Mouse (Mus musculus) thymus, adult 2 months (tissue): ENCODE results near the gene Glt1d1. TPM values are rescaled to one million over a fixed set of nuclear protein-coding genes. Genes with fewer than 3 reads are reported as not detected.

Experiments
- DNase-seq: peaks from one replicate; pipeline ENCODE4 v3.0.0; 2021
- H3K27ac ChIP-seq: fragments of 200-500 bp; 2 replicates; pipeline ENCODE4 v1.5.1; 2012; ENCODE audit warnings: low read length, control low read depth; ENCODE audit not compliant: control insufficient read depth, insufficient read depth
- H3K27me3 ChIP-seq: fragments of 200-500 bp; 2 replicates; pipeline ENCODE4 v1.6.1; 2012; ENCODE audit warnings: mild to moderate bottlenecking, low read length, moderate library complexity, mixed read lengths; ENCODE audit not compliant: control insufficient read depth, insufficient read depth
- H3K36me3 ChIP-seq: fragments of 200-500 bp; 2 replicates; pipeline ENCODE4 v1.6.1; 2012; ENCODE audit warnings: mild to moderate bottlenecking, low read length, moderate library complexity; ENCODE audit not compliant: control insufficient read depth, insufficient read depth
- H3K4me1 ChIP-seq: fragments of 200-500 bp; replicated peaks from 2 replicates; pipeline ENCODE4 v1.6.1; 2012; ENCODE audit warnings: low read length; ENCODE audit not compliant: control insufficient read depth, insufficient read depth
- H3K4me3 ChIP-seq: fragments of 200-500 bp; 2 replicates; pipeline ENCODE4 v1.5.1; 2012; ENCODE audit warnings: mild to moderate bottlenecking, low read length, control low read depth, moderate library complexity; ENCODE audit not compliant: control insufficient read depth, insufficient read depth
- CTCF ChIP-seq: fragments of 200-500 bp; IDR thresholded peaks from 2 replicates; pipeline ENCODE4 v1.5.1; 2012; ENCODE audit warnings: mild to moderate bottlenecking, control low read depth, low read length, moderate library complexity, borderline replicate concordance; ENCODE audit not compliant: control insufficient read depth, poor library complexity, insufficient read depth; ENCODE audit errors: extremely low read depth
- POLR2A ChIP-seq: fragments of 200-500 bp; IDR thresholded peaks from 2 replicates; pipeline ENCODE4 v1.6.1; 2012; ENCODE audit warnings: mild to moderate bottlenecking, low read length, control low read depth, moderate library complexity; ENCODE audit not compliant: control insufficient read depth, poor library complexity, insufficient read depth; ENCODE audit errors: extremely low read depth
- WGBS: fragments of 180-500 bp; shearing (Covaris S2); methylation state at CpG from one replicate; pipeline ENCODE4 v1.1.7; 2018; 5-methylcytosine and 5-hydroxymethylcytosine counted together
- polyA plus RNA-seq: library from polyadenylated mRNA; depleted of rRNA; stranded (reverse); fragments of >200 nt; gene quantifications from 2 replicates; pipeline ENCODE4 v1.2.3, GENCODE M21; 2012

Glt1d1 gene
- polyA plus RNA-seq, 1 experiment, result 0.51 TPM

DNA sequence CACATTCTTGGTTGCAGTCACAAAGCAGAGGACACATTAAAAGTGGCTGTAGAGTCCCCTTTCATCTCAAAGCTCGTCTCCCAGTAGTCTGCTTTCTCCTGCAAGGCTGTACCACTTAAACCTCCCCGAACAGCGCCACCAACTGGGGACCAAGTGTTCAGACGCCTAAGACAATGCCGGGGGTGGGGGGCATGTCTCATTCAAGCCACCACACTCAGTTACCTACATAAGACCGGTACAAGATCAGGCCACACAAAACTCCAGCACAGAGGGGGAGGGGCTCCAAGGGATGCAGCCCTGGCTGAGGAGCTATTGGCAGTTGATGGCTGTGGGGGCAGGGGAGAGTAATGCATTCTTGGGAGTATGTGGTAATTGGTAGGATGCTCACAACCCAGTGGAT lies 68.1 kb downstream of the Glt1d1 start:
- 73% methylated on average over 6 of the region's 6 CpGs for WGBS
- H3K27me3 ChIP-seq, result no peaks in the 10 kb centered on the region
- no peak overlapping the region for H3K4me3 ChIP-seq
- no peak overlapping the region for H3K27ac ChIP-seq
- TF ChIP-seq POLR2A, result no peak
- H3K4me1 ChIP-seq, result no peaks in the 10 kb centered on the region
- H3K36me3 ChIP-seq, result no peaks in the 10 kb centered on the region
- DNase-seq, result no peak

DNA sequence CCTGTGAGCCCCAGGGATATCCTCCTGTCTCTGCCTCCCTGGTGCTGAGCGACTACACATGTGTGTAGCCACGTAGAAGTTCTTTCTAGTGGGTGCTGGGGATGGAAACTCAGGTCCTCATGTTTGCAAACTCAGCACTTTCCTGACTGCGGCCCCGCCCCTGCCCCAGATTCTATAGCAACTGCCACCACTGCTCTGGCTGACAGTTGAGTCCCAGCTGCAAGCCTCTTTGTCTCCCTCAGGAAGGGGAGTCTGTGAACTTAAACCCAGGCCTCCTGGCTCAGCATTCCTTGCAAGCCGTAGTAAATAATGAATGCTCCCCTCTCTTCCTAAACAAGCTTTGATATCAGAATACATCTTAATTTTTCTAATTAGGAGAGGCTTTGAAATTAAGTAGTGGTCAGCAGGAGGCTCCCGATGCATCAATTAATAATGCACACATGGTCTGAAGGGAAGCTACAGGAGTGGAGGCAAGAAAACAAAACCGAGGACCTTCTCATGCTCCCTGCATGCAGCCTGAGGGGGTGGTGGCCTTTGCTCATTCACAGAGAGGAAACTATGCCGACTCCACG lies 71.6 kb downstream of the Glt1d1 start:
- H3K36me3 ChIP-seq, result no peaks in the 10 kb centered on the region
- 83% methylated on average over 9 of the region's 9 CpGs for WGBS

DNA sequence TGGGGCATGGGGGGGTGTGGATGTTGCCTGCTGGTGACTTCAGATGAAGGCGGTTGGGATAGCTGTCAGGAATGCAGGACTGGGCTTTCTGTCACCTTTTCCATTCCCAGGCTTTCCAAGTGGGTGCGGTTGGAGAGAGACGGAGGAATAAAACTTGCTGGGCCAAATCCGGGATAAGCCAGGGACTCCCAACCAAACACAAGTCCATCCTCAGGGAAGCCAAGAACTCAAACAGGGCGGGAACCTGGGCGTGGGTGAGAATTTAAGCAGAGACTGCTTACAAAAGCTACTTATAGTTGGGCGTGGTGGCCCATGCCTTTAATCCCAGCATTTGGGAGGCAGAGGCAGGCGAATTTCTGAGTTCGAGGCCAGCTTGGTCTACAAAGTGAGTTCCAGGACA lies 73.2 kb downstream of the Glt1d1 start:
- Histone ChIP-seq H3K27ac (no peak overlapping the region), H3K36me3 (no peaks in the 10 kb centered on the region), H3K27me3 (no peaks in the 10 kb centered on the region), H3K4me3 (no peak overlapping the region), H3K4me1 (no peaks in the 10 kb centered on the region)
- DNase-seq, result no peak
- TF ChIP-seq POLR2A (no peak), CTCF (no peak)
- 93% methylated on average over 9 of the region's 9 CpGs for WGBS

More for the DNA sequence above, 71.6 kb downstream of the Glt1d1 start:
- Histone ChIP-seq H3K27ac (no peak overlapping the region), H3K27me3 (no peaks in the 10 kb centered on the region), H3K4me1 (no peaks in the 10 kb centered on the region), H3K4me3 (no peak overlapping the region)
- TF ChIP-seq POLR2A, result no peak
- TF ChIP-seq CTCF, result no peak
- DNase-seq, result no peak

DNA sequence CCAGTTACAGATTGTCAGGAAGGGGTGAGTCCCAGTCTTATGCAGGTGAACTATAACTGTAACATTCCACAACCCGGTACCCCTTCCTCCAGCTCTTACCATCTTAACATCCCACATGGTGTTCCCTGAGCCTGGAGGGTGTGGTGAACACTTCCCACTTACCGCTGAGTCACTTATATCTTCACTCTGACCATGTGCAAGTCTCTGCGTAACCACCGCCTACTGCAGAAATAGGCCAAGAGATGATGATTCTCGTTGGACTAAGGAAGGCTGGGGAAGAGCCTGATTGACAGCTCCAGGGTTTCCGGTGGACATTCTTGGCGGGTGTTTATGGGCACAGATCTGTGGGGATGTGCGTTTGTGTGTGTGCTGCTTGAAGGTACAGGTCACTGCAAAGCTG lies 73.9 kb downstream of the Glt1d1 start:
- TF ChIP-seq POLR2A (no peak), CTCF (no peak)
- no peak overlapping the region for H3K4me3 ChIP-seq
- WGBS, result 94% methylated on average over 8 of the region's 8 CpGs

DNA sequence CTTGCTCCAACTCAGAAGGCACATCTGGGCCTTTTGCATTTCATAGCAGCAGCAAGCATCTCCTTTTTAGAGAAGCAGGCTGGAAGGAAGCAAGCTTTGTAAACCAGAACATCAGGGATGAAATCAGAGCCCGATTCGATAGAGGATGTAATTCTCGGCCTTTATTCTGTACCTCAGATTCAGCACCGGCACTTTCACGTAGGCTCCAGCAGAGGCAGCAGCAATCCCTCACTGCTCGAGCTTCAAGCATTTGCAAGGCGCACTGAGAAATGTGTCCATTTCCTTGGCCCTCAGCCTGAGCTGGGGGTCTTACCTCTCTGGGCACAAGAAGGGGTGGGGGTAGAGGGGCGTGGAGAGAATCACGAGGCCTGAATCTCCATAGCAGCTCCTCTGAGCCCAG lies 76.1 kb downstream of the Glt1d1 start:
- Histone ChIP-seq H3K36me3 (no peaks in the 10 kb centered on the region), H3K27me3 (no peaks in the 10 kb centered on the region), H3K4me3 (no peak overlapping the region), H3K4me1 (no peaks in the 10 kb centered on the region), H3K27ac (no peak overlapping the region)
- DNase-seq, result no peak
- WGBS, result 79% methylated on average over 9 of the region's 9 CpGs
- TF ChIP-seq CTCF (no peak), POLR2A (no peak)

More for the DNA sequence above, 73.9 kb downstream of the Glt1d1 start:
- H3K27ac ChIP-seq, result no peak overlapping the region
- no peaks in the 10 kb centered on the region for H3K4me1 ChIP-seq
- no peaks in the 10 kb centered on the region for H3K27me3 ChIP-seq
- no peak for DNase-seq
- no peaks in the 10 kb centered on the region for H3K36me3 ChIP-seq

DNA sequence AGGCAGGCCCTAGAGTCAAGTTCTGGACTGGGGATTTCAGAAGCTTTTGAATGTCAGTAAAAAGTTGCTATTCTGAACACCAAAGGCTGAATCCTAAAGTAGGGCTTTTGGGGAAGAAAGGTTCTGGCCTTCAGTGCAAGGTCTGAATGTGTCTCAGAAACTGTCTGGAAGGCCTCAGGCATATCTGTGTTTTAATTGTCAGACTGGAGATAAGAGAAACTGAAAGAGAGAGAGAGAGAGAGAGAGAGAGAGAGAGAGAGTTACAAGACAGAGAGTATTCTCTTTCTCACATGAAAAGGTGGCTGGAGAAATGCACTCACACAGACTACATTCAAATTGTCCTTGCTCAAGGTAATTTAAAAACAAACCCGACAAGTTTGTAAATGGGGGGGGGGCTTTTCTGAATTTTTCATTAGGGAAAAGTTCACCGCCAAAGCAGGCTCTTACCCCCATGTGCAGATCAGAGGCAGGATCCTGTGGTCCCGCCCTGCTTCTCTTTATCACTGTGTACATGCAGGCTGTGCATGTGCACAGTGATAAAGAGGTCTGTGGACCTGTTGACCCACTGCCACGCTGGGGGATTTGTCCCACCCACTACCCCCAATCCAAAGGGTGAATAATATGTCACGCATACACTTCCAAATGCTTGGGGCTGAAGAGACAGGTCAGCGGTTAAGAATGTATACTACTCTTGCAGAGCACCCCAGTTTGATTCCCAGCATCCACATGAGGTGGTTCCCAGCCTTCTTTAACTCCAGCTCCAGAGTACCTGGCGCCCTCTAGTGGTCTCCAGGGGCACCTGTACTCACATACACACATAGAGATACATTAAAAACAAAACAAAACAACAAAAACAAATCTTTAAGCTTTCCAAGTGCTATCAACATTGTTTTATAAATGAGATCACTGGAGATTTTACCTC lies 83.0 kb downstream of the Glt1d1 start:
- Histone ChIP-seq H3K27me3 (no peaks in the 10 kb centered on the region), H3K27ac (no peak overlapping the region), H3K4me3 (no peak overlapping the region), H3K4me1 (no peaks in the 10 kb centered on the region), H3K36me3 (no peaks in the 10 kb centered on the region)
- no peak for TF ChIP-seq CTCF
- TF ChIP-seq POLR2A, result no peak
- 84% methylated on average over 7 of the region's 7 CpGs for WGBS
- no peak for DNase-seq
